Mouse (Mus musculus): Measurements from ENCODE around the gene Adora1. TPM values are rescaled to one million over a fixed set of nuclear protein-coding genes. Genes with fewer than 3 reads are reported as not detected.
A peak's percentile ranks its signal among the peaks of the same experiment; 100 is the strongest.
"Not testable (repeated sequence)": the region's sequence is repeated elsewhere in the genome, so short reads cannot be mapped to it uniquely, and the experiment has no call there.

The Adora1 gene
- 6.2 and 7.2 TPM in 2 replicates for polyA plus RNA-seq (2012; rRNA removed)

- DNase-seq (ENCODE audit: low spot score) = no peak
Measured at GRCm38 (mm10) chr1:134235391-134235921, at the start of gene Adora1. Gene Adora1 (minus strand): TSS chr1:134235431.

- DNase-seq (ENCODE audit: low spot score) = no peak
Measured at GRCm38 (mm10) chr1:134283108-134283507, 47.9 kb upstream of the Adora1 start.

GRCm38 (mm10) chr1:134282342-134282741 is 47.1 kb upstream of the Adora1 start:
- no peak for DNase-seq (ENCODE audit: low spot score)

- no peak for DNase-seq (ENCODE audit: low spot score)
Measured at GRCm38 (mm10) chr1:134281563-134281962, 46.3 kb upstream of the Adora1 start.

- no peak for DNase-seq (ENCODE audit: low spot score)
Measured at GRCm38 (mm10) chr1:134280174-134280573, 44.9 kb upstream of the Adora1 start.

- DNase-seq (ENCODE audit: low spot score) = no peak
Measured at GRCm38 (mm10) chr1:134276823-134277222, 41.6 kb upstream of the Adora1 start.

- no peak for DNase-seq (ENCODE audit: low spot score)
Measured at GRCm38 (mm10) chr1:134275616-134276464, 40.6 kb upstream of the Adora1 start.

- DNase-seq (ENCODE audit: low spot score) = no peak
Measured at GRCm38 (mm10) chr1:134274483-134274920, 39.3 kb upstream of the Adora1 start.

- no peak for DNase-seq (ENCODE audit: low spot score)
Measured at GRCm38 (mm10) chr1:134273493-134274395, 38.5 kb upstream of the Adora1 start.

- no peak for DNase-seq (ENCODE audit: low spot score)
Measured at GRCm38 (mm10) chr1:134272754-134273250, 37.6 kb upstream of the Adora1 start.

GRCm38 (mm10) chr1:134270026-134270425 is 34.8 kb upstream of the Adora1 start:
- DNase-seq (ENCODE audit: low spot score) = no peak

GRCm38 (mm10) chr1:134265797-134266196 is 30.6 kb upstream of the Adora1 start:
- no peak for DNase-seq (ENCODE audit: low spot score)

- no peak for DNase-seq (ENCODE audit: low spot score)
Measured at GRCm38 (mm10) chr1:134264341-134264740, 29.1 kb upstream of the Adora1 start.

- not testable (repeated sequence) for DNase-seq (ENCODE audit: low spot score)
Measured at GRCm38 (mm10) chr1:134249681-134250080, 14.4 kb upstream of the Adora1 start.

GRCm38 (mm10) chr1:134246590-134246989 is 11.4 kb upstream of the Adora1 start:
- DNase-seq (ENCODE audit: low spot score) = no peak

GRCm38 (mm10) chr1:134245004-134245717 is 9.9 kb upstream of the Adora1 start:
- DNase-seq (ENCODE audit: low spot score) = no peak

- DNase-seq (ENCODE audit: low spot score) = peak; percentile 80
Measured at GRCm38 (mm10) chr1:134243948-134244914, 9.0 kb upstream of the Adora1 start.

- no peak for DNase-seq (ENCODE audit: low spot score)
Measured at GRCm38 (mm10) chr1:134243505-134243904, 8.3 kb upstream of the Adora1 start.

GRCm38 (mm10) chr1:134242286-134242685 is 7.1 kb upstream of the Adora1 start:
- DNase-seq (ENCODE audit: low spot score) = no peak

- DNase-seq (ENCODE audit: low spot score) = no peak
Measured at GRCm38 (mm10) chr1:134241298-134241697, 6.1 kb upstream of the Adora1 start.

Measured in urinary bladder, adult 2 months (tissue).